Mouse (Mus musculus) small intestine, adult 2 months (tissue): Measurements from ENCODE around the gene Adam22. TPM values are rescaled to one million over a fixed set of nuclear protein-coding genes. Genes with fewer than 3 reads are reported as not detected.
A peak's percentile ranks its signal among the peaks of the same experiment; 100 is the strongest.

Experiments
- H3K27ac ChIP-seq: fragments of 200-500 bp; 2 replicates; pipeline ENCODE4 v1.5.1; 2012; ENCODE audit warnings: low read depth, low read length, control low read depth, inconsistent platforms; ENCODE audit not compliant: insufficient read depth
- H3K27me3 ChIP-seq: fragments of 200-500 bp; 2 replicates; pipeline ENCODE4 v1.6.1; 2012; ENCODE audit warnings: mild to moderate bottlenecking, moderate library complexity, low read length, inconsistent platforms; ENCODE audit not compliant: control insufficient read depth, insufficient read depth
- H3K36me3 ChIP-seq: fragments of 200-500 bp; 2 replicates; pipeline ENCODE4 v1.6.1; 2012; ENCODE audit warnings: mild to moderate bottlenecking, low read length, control low read depth, inconsistent platforms; ENCODE audit not compliant: control insufficient read depth, insufficient read depth
- H3K4me1 ChIP-seq: fragments of 200-500 bp; 2 replicates; pipeline ENCODE4 v1.6.1; 2012; ENCODE audit warnings: low read length, inconsistent platforms, mixed read lengths; ENCODE audit not compliant: control insufficient read depth, insufficient read depth, insufficient read length
- H3K4me3 ChIP-seq: fragments of 200-500 bp; 2 replicates; pipeline ENCODE4 v1.5.1; 2012; ENCODE audit warnings: low read depth, mild to moderate bottlenecking, control low read depth, inconsistent platforms, low read length, moderate library complexity
- CTCF ChIP-seq: fragments of 200-500 bp; IDR thresholded peaks from 2 replicates; pipeline ENCODE4 v1.5.1; 2012; ENCODE audit warnings: low read depth, mild to moderate bottlenecking, control low read depth, inconsistent platforms, low read length, moderate library complexity, mixed read lengths; ENCODE audit not compliant: insufficient replicate concordance, insufficient read length; ENCODE audit errors: extremely low read depth
- POLR2A ChIP-seq: fragments of 200-500 bp; IDR thresholded peaks from 2 replicates; pipeline ENCODE4 v1.6.1; 2012; ENCODE audit warnings: low read depth, mild to moderate bottlenecking, control low read depth, inconsistent platforms, low read length, moderate library complexity
- WGBS: fragments of 180-500 bp; shearing (Covaris S2); methylation state at CpG from one replicate; pipeline ENCODE4 v1.1.7; 2018; 5-methylcytosine and 5-hydroxymethylcytosine counted together
- polyA plus RNA-seq: library from polyadenylated mRNA; depleted of rRNA; stranded (reverse); fragments of >200 nt; gene quantifications from 2 replicates; pipeline ENCODE4 v1.2.3, GENCODE M21; 2012

The Adam22 gene
- polyA plus RNA-seq, 1 experiment: 0.22 TPM

DNA sequence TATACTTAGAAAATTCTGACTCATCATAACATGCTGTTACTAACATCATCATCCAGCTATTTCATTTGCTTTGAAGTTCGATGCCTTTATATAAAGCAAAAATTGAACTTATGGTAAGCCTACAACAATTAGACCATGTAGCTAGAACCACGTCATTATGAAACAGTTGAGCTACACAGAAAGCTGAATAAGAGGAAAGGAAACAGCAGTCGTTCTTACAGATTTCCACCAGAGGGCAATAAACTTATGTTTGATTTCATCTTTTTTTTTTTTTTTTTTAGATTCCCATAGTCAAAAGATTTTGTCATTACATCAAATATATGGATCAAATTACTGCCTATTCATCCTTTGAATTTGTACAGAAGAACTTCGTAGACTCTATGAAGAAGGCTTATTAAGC lies 203.2 kb downstream of the Adam22 start:
- Histone ChIP-seq H3K4me3 (no peak overlapping the region), H3K36me3 (no peaks in the 10 kb centered on the region), H3K4me1 (peaks cover 18% of the 10 kb centered on the region; the same call in 1 of the 2 replicates), H3K27ac (no peak overlapping the region), H3K27me3 (no peaks in the 10 kb centered on the region)
- TF ChIP-seq POLR2A: no peak
- TF ChIP-seq CTCF: no peak
- 43% methylated on average over 4 of the region's 4 CpGs for WGBS

- WGBS: 89% methylated on average over 1 of the region's 1 CpGs
These were observed 216.3 kb downstream of the Adam22 start for GRCm38 (mm10) chr5:8151645-8152044.

DNA sequence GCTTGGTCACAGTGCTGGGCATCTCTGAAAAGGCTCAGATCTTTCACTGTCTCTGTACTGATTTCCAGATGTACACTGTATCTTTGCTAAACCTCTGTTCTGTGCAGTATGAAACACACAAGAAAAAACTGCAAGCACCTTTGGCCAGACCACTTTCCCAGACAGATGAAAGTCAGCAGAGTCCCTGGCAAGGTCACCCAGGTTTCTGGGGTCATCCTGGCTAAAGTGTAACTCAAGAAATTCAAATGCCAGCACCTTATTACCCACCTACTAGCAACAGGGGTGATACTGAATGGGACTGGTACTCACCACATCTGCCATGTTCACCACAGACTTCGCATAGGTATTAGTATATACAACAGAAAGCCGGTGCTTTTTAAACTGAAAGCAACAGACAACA lies 221.8 kb downstream of the Adam22 start:
- Histone ChIP-seq H3K27ac (no peak overlapping the region), H3K4me3 (no peak overlapping the region), H3K27me3 (no peaks in the 10 kb centered on the region), H3K36me3 (no peaks in the 10 kb centered on the region), H3K4me1 (no peaks in the 10 kb centered on the region)
- WGBS: 95% methylated on average over 2 of the region's 2 CpGs
- TF ChIP-seq POLR2A (no peak), CTCF (no peak)

More at GRCm38 (mm10) chr5:8151645-8152044, 216.3 kb downstream of the Adam22 start:
- Histone ChIP-seq H3K27ac (no peak overlapping the region), H3K4me1 (no peaks in the 10 kb centered on the region), H3K36me3 (no peaks in the 10 kb centered on the region), H3K27me3 (no peaks in the 10 kb centered on the region), H3K4me3 (no peak overlapping the region)
- TF ChIP-seq POLR2A (no peak), CTCF (no peak)

GRCm38 (mm10) chr5:8145473-8145872 lies 222.5 kb downstream of the Adam22 start:
- Histone ChIP-seq H3K27ac (no peak overlapping the region), H3K4me1 (no peaks in the 10 kb centered on the region), H3K4me3 (no peak overlapping the region), H3K36me3 (no peaks in the 10 kb centered on the region), H3K27me3 (no peaks in the 10 kb centered on the region)
- 44% methylated on average over 5 of the region's 5 CpGs for WGBS
- TF ChIP-seq POLR2A: no peak
- no peak for TF ChIP-seq CTCF

DNA sequence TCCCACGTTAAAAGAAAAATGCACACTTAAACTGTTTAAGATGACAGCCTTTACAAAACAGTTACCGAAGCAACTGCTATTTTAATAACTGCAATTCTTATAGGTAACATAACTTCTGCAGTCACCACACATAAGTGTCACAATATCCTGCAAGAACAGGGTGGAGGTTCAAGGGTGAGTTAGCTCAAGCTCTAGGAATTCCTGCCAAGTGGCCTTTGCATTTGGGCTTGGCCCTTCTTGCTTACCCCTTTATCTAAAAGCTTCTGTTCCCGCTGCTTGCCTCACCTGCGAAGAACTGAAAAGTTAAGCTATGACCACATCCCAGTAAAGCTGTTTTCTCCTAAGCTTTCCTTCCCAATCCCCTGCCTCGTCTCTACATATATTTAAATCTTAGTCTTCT lies 235.4 kb downstream of the Adam22 start:
- H3K27me3 ChIP-seq: no peaks in the 10 kb centered on the region
- H3K4me1 ChIP-seq: peaks cover 11% of the 10 kb centered on the region; the same call in 1 of the 2 replicates
- WGBS: 31% methylated on average over 5 of the region's 5 CpGs
- H3K27ac ChIP-seq: no peak overlapping the region
- H3K36me3 ChIP-seq: no peaks in the 10 kb centered on the region
- TF ChIP-seq CTCF (no peak), POLR2A (no peak)
- H3K4me3 ChIP-seq: no peak overlapping the region

DNA sequence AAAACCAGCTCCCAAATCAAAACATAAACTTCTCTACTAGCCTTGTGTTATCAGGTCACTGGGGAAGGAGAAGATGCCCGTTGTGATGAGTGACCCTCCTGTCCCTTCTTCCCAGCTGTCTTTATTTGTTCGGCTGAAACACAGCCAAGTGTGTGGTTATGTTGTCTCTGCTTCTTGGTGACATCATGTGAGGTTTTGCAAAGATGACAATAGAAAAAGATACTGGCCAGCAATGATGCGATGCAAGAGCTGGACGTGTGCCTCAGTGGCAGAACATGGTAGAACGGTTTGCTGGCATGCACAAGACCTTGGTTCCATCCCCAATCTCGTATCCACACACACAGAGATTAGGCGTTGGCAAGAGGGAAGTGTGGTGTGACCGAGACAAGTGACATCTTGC lies 236.0 kb downstream of the Adam22 start:
- no peak overlapping the region for H3K4me3 ChIP-seq
- peak overlapping the region; percentile 50; the same call in 1 of the 2 replicates for H3K27ac ChIP-seq
- TF ChIP-seq POLR2A (no peak), CTCF (no peak)
- H3K4me1 ChIP-seq: peaks cover 11% of the 10 kb centered on the region; the same call in 1 of the 2 replicates
- H3K27me3 ChIP-seq: no peaks in the 10 kb centered on the region
- H3K36me3 ChIP-seq: no peaks in the 10 kb centered on the region
- 49% methylated on average over 8 of the region's 8 CpGs for WGBS

GRCm38 (mm10) chr5:8129750-8130149 lies 238.2 kb downstream of the Adam22 start:
- TF ChIP-seq POLR2A (no peak), CTCF (no peak)

GRCm38 (mm10) chr5:8120926-8121325 lies 247.0 kb downstream of the Adam22 start:
- TF ChIP-seq POLR2A: no peak
- TF ChIP-seq CTCF: no peak
- Histone ChIP-seq H3K36me3 (no peaks in the 10 kb centered on the region), H3K27me3 (no peaks in the 10 kb centered on the region), H3K27ac (no peak overlapping the region), H3K4me3 (no peak overlapping the region), H3K4me1 (no peaks in the 10 kb centered on the region)
- WGBS: 65% methylated on average over 3 of the region's 3 CpGs

More at GRCm38 (mm10) chr5:8129750-8130149, 238.2 kb downstream of the Adam22 start:
- Histone ChIP-seq H3K4me1 (peaks cover 11% of the 10 kb centered on the region; the same call in 1 of the 2 replicates), H3K4me3 (no peak overlapping the region), H3K36me3 (no peaks in the 10 kb centered on the region), H3K27me3 (no peaks in the 10 kb centered on the region), H3K27ac (no peak overlapping the region)
- 88% methylated on average over 2 of the region's 2 CpGs for WGBS
